Mouse (Mus musculus) telencephalon, adult 2 months (tissue): ENCODE measurements at regions not wholly inside any gene's neighbourhood (a gene's known extent, or its start where the extent isn't known, plus 50 kb on each side); places are given as distances from the start of the nearest gene placed in this dataset.

Experiments used
- DNase-seq: peaks from one replicate; pipeline ENCODE4 v3.0.0-alpha.2; 2011; ENCODE audit warnings: low read depth, low spot score

- no peak for DNase-seq
Observed at GRCm38 (mm10) chr12:99643016-99643415, 79.6 kb upstream of the Foxn3 start.

- no peak for DNase-seq
Observed at GRCm38 (mm10) chr12:99642131-99642895, 78.9 kb upstream of the Foxn3 start.

GRCm38 (mm10) chr12:99641278-99641677 is 77.9 kb upstream of the Foxn3 start:
- no peak for DNase-seq

- peak; percentile 31 for DNase-seq
Observed at GRCm38 (mm10) chr12:99640214-99641151, 77.1 kb upstream of the Foxn3 start.

- no peak for DNase-seq
Observed at GRCm38 (mm10) chr12:99639847-99640213, 76.4 kb upstream of the Foxn3 start.

GRCm38 (mm10) chr12:99639118-99639517 is 75.7 kb upstream of the Foxn3 start:
- no peak for DNase-seq

GRCm38 (mm10) chr12:99637986-99638385 is 74.6 kb upstream of the Foxn3 start:
- no peak for DNase-seq

- no peak for DNase-seq
Observed at GRCm38 (mm10) chr12:99636234-99636633, 72.9 kb upstream of the Foxn3 start.

GRCm38 (mm10) chr12:99635361-99635760 is 72.0 kb upstream of the Foxn3 start:
- no peak for DNase-seq

GRCm38 (mm10) chr12:99634726-99635125 is 71.3 kb upstream of the Foxn3 start:
- DNase-seq = no peak

- no peak for DNase-seq
Observed at GRCm38 (mm10) chr12:99633678-99634077, 70.3 kb upstream of the Foxn3 start.

- no peak for DNase-seq
Observed at GRCm38 (mm10) chr12:99632988-99633387, 69.6 kb upstream of the Foxn3 start.

- no peak for DNase-seq
Observed at GRCm38 (mm10) chr12:99629606-99630005, 66.2 kb upstream of the Foxn3 start.

- DNase-seq = no peak
Observed at GRCm38 (mm10) chr12:99628421-99628820, 65.0 kb upstream of the Foxn3 start.

- DNase-seq = peak; percentile 85
Observed at GRCm38 (mm10) chr12:99627898-99628231, 64.5 kb upstream of the Foxn3 start.

- DNase-seq = peak; percentile 60
Observed at GRCm38 (mm10) chr12:99627201-99627897, 64.0 kb upstream of the Foxn3 start.

- no peak for DNase-seq
Observed at GRCm38 (mm10) chr12:99626147-99626546, 62.8 kb upstream of the Foxn3 start.

GRCm38 (mm10) chr12:99625094-99625493 is 61.7 kb upstream of the Foxn3 start:
- DNase-seq = no peak

- DNase-seq = no peak
Observed at GRCm38 (mm10) chr12:99622238-99622637, 58.9 kb upstream of the Foxn3 start.

- DNase-seq = no peak
Observed at GRCm38 (mm10) chr12:99617241-99617804, 53.9 kb upstream of the Foxn3 start.

GRCm38 (mm10) chr12:99614420-99614819 is 51.0 kb upstream of the Foxn3 start:
- no peak for DNase-seq
